ENCODE assay signal across 40 mouse cellular contexts in the genomic region with DNA sequence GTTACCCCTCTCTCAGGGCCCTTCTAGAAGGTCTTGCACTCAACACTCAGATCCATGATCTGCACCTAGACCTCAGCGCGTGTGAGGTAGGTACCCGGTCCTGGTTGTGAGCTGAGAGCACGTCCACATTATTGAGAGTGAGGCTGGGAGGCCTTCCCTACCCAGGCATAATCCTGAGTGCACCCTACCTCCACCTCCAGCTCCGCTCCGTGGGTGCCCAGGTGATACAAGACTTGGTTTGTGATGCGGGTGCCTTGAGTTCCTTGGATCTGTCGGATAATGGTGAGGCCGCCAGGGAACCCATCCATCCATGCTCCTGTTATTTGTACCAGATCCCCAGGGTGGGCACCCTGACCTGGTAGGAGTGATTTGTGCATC. TPM values are rescaled to one million over a fixed set of nuclear protein-coding genes. Genes with fewer than 3 reads are reported as not detected.
"Had no signal": no experiment of that assay in that cellular context is flagged by ENCODE, and none has a peak within 500 bp of the region (broad histone marks: within the 10 kb centered on the region; RNA-seq: fewer than 3 reads in every experiment).

No protein-coding gene starts in this region.

- ATAC-seq: liver, embryonic 12.5 days; liver, postnatal 0 days; lung, postnatal 0 days; midbrain, embryonic 15.5 days; midbrain, embryonic 16.5 days had no signal

- H3K27me3 ChIP-seq: lung, embryonic 15.5 days; midbrain, embryonic 12.5 days; midbrain, embryonic 15.5 days; neural tube, embryonic 12.5 days; neural tube, embryonic 13.5 days had no signal

- H3K4me2 ChIP-seq: limb, embryonic 12.5 days; limb, embryonic 13.5 days; limb, embryonic 15.5 days; liver, embryonic 11.5 days; liver, embryonic 12.5 days; liver, embryonic 13.5 days; liver, embryonic 15.5 days; lung, embryonic 14.5 days; lung, embryonic 15.5 days; midbrain, embryonic 11.5 days; midbrain, embryonic 12.5 days; midbrain, embryonic 15.5 days; neural tube, embryonic 12.5 days; neural tube, embryonic 13.5 days had no signal

- DNase-seq: left cerebral cortex, postnatal 4 days; liver; liver, embryonic 13.5 days; liver, postnatal 0 days; lung, adult 18-20 months; lung, adult 2 months; lung, embryonic 14.5 days; lung, postnatal 10 days; lung, postnatal 14 days; lung, postnatal 36 days; lung, postnatal 4 days; midbrain, embryonic 14.5 days had no signal

- H3K36me3 ChIP-seq: limb, embryonic 10.5 days; limb, embryonic 12.5 days; limb, embryonic 15.5 days; liver, embryonic 12.5 days; liver, embryonic 13.5 days; liver, embryonic 15.5 days; lung, embryonic 15.5 days; midbrain, embryonic 15.5 days had no signal

- H3K27ac ChIP-seq: limb, embryonic 10.5 days; limb, embryonic 12.5 days; limb, embryonic 13.5 days; limb, embryonic 15.5 days; liver, embryonic 12.5 days; liver, embryonic 13.5 days; liver, embryonic 14.5 days; liver, embryonic 15.5 days; lung, embryonic 15.5 days; macrophage; midbrain, embryonic 12.5 days; midbrain, embryonic 15.5 days; neural tube, embryonic 12.5 days; neural tube, embryonic 13.5 days had no signal

- H3K4me3 ChIP-seq: limb, embryonic 10.5 days; limb, embryonic 12.5 days; limb, embryonic 13.5 days; limb, embryonic 15.5 days; liver, embryonic 12.5 days; liver, embryonic 13.5 days; liver, embryonic 15.5 days; lung, embryonic 15.5 days; megakaryocyte, embryonic 14.5 days; midbrain, embryonic 12.5 days; midbrain, embryonic 15.5 days; myocyte; neural tube, embryonic 12.5 days; neural tube, embryonic 13.5 days had no signal

- H3K9me3 ChIP-seq: limb, embryonic 10.5 days; limb, embryonic 15.5 days; liver, embryonic 12.5 days; liver, embryonic 13.5 days; liver, embryonic 15.5 days; lung, embryonic 15.5 days; megakaryocyte, embryonic 14.5 days; midbrain, embryonic 15.5 days; neural tube, embryonic 12.5 days; neural tube, embryonic 13.5 days had no signal

- H3K9ac ChIP-seq: limb, embryonic 12.5 days; limb, embryonic 13.5 days; limb, embryonic 15.5 days; liver, embryonic 12.5 days; liver, embryonic 13.5 days; liver, embryonic 14.5 days; liver, embryonic 15.5 days; liver, postnatal 0 days; lung, embryonic 14.5 days; lung, embryonic 15.5 days; midbrain, embryonic 12.5 days; midbrain, embryonic 15.5 days; neural tube, embryonic 12.5 days; neural tube, embryonic 13.5 days had no signal

RNA-seq across cellular contexts. Expression of a gene that starts 3.9 kb away (rescaled TPM):
- polyA plus RNA-seq: macrophage had no signal

RNA-seq across cellular contexts. Expression of a gene that starts 17.5 kb away (rescaled TPM):
- total RNA-seq: left cerebral cortex, postnatal 36 days; left cerebral cortex, postnatal 4 days; liver, adult 2 months; megakaryocyte progenitor cell, adult 5-6 weeks; megakaryocyte, adult 5-6 weeks; megakaryocyte-erythroid progenitor cell, adult 5-6 weeks; midbrain, postnatal 0 days; monocyte, adult 5-6 weeks had no signal
- polyA plus RNA-seq: limb, embryonic 10.5 days; limb, embryonic 13.5 days; liver, adult 2 months; liver, embryonic 13.5 days; liver, embryonic 14.5 days; liver, embryonic 15.5 days; liver, embryonic 16.5 days; liver, postnatal 0 days; lung, adult 2 months; lung, embryonic 14.5 days; lung, postnatal 0 days; macrophage; midbrain, embryonic 11.5 days; neural tube, embryonic 11.5 days; neural tube, embryonic 12.5 days; neural tube, embryonic 13.5 days had no signal

RNA-seq across cellular contexts. Expression of a gene that starts 18.0 kb away (rescaled TPM):
- total RNA-seq: liver, adult 2 months; monocyte, adult 5-6 weeks had no signal
